Mouse (Mus musculus) fibroblast of lung, adult 2 months (primary cell): ENCODE results near the gene Tmem189.

Experiments used
- DNase-seq: peaks from one replicate; pipeline ENCODE4 v3.0.0-alpha.2; 2011; ENCODE audit warnings: low read depth

The Tmem189 gene

GRCm38 (mm10) chr2:167701472-167701871 is 11.8 kb upstream of the Tmem189 start:
- no peak for DNase-seq

GRCm38 (mm10) chr2:167700018-167700417 is 10.4 kb upstream of the Tmem189 start:
- no peak for DNase-seq

DNA sequence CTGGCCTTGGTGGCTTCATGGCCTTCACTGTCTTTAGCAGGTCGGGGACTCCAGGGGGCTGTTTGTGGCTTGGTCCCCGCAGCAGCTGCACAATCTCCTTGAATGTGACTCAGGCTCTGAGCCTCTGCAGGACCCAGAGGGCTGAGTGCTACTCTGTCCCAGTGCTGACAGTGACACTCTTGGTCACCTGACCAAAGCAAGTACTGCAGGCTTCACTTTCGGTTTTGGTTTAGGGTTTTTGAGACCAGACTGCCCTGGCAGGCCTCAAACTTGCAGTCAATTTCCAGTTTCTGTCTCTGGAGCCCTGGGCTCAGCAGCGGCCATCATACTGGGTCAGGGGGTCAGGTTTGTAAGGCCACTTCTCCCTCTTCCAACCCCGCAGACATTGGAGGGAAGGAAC is 8.3 kb upstream of the Tmem189 start:
- DNase-seq = no peak

GRCm38 (mm10) chr2:167696143-167696542 is 6.5 kb upstream of the Tmem189 start:
- DNase-seq = no peak

DNA sequence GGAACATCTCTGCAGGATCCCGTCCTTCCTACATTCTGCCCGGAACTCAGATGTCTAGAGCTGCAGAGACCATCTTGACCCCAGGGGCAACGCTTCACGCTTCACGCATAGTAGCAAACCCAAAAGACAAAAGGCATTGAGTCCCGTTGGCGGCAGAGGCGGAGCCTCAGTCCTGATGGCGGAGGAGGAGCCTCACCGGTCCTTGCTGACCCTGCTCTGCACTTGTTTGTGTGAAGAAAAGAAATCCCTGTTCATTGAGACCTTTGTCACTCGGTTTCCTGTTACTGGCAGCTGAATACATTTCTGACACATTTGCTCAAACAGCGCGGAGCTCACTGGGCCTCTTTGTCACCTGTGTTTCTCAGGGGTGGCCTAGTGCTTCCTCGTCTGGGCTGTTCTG is 5.9 kb upstream of the Tmem189 start:
- DNase-seq = no peak

GRCm38 (mm10) chr2:167694963-167695362 is 5.3 kb upstream of the Tmem189 start:
- no peak for DNase-seq

DNA sequence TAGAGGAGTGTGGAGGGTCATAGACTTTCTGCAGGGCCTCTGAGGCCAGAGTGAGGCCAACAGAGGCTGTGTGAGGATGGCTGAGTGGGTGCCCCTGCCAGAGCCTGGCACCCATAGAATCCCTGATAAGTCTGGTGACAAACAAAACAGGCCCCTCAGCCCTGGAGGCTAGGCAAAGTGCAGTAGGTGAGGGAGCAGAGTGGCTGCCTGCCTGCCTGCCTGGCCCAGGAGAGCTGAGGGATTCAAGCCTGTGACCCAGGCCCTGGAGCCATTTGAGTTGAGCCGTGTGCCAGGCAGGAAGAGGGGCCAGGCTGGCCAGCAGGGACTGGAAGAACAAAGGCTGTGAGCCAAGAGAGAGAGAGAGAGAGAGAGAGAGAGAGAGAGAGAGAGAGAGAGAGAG is 4.6 kb upstream of the Tmem189 start:
- no peak for DNase-seq

GRCm38 (mm10) chr2:167693540-167693939 is 3.9 kb upstream of the Tmem189 start:
- no peak for DNase-seq

DNA sequence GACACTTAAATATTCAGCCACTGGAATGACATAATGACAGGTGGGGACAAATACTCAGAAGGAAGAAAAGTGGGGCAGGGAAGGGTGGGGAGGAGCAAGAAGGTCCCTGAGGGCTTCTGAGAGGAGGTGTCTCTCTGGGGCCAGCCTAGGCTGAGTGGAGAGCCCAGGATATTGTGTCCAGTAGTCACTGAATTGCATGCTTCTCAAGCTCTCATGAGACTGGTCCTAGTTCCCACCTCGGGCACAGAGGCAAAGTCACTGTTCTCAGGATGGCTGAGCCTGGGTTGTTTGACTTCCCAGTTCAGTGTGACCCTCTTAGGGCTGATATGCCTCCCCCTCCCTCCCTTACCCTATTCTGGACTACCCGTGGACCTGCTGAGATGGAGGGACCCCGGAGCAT is 3.2 kb upstream of the Tmem189 start:
- no peak for DNase-seq

- no peak for DNase-seq
Observed at GRCm38 (mm10) chr2:167691871-167692661, 2.4 kb upstream of the Tmem189 start.

DNA sequence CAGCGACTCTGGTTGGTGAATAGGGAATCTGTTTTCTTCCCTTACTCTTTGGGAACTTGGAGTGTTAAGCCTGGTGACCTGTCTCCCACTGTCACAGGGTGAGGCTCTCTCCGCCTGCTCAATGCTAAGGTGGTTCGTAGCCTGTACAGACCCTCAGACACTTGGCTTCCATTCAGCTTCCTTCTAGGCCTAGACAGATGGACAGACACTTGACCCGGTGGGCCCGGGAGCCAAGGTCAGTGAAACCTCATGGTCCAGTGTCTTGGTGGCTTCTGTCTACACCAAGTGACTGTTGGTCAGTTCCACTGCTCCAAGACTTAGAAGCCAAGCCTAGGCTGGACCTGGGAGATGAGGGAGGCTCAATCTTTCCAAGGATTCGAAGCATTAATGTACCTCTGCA is 1.8 kb upstream of the Tmem189 start:
- DNase-seq = no peak

GRCm38 (mm10) chr2:167690962-167691311 is 1.3 kb upstream of the Tmem189 start:
- no peak for DNase-seq

- DNase-seq = no peak
Observed at GRCm38 (mm10) chr2:167690219-167690961, 768 bp upstream of the Tmem189 start.

DNA sequence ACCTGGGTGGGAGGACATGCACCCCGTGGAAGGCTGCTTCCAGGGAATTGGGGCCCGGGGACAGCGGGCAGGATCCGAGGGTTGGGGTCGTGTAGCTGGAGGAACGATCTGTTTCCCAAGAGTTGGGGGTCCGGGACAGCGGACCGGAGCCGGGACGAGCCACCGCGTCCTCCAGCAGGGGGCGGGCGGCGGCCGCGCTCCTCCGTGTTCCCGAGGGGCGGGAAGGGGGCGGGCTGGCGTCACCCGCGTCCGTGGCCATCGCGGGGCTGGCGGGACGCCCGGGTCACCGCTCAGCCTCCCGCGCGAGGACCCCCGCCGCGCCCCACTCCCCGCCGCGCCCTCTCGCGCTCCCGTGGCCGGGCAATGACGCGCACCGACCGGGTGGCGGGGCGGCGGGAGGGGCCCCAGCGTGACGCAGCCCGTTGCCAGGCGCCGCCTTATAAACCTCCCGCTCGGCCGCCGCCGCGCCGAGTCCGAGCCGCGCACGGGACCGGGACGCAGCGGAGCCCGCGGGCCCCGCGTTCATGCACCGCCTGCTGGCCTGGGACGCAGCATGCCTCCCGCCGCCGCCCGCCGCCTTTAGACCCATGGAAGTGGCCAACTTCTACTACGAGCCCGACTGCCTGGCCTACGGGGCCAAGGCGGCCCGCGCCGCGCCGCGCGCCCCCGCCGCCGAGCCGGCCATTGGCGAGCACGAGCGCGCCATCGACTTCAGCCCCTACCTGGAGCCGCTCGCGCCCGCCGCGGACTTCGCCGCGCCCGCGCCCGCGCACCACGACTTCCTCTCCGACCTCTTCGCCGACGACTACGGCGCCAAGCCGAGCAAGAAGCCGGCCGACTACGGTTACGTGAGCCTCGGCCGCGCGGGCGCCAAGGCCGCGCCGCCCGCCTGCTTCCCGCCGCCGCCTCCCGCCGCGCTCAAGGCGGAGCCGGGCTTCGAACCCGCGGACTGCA is 847 bp downstream of the Tmem189 start, which contains the start of gene Cebpb:
Gene Cebpb, plus strand, starts transcription at position 418 of the 954 bp plus-strand sequence.
- peak; percentile 62 for DNase-seq

- DNase-seq = no peak
Observed at GRCm38 (mm10) chr2:167688126-167688497, 1.5 kb downstream of the Tmem189 start.

DNA sequence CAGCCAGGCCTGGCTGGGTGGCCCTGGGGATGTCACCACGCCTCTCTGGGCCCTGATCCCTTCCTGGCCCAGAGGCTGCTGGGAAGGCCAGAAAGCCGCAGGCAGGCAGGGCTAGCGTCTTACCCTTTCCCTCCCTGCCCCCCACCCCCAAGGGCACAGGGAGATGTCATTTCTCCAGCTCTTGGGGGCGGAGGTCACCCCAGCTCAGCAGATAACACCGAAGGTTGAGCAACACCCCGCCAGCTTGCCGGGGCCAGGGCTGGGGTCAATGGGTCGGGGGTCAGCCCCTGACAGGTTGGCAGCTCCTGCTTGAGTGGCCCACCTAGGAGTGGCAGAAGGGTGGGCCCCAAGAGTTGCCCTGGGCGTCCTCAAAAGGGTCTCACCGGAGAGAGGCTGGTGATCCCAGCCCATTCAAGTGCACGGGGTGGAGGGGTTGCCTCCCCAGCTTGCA is 1.9 kb downstream of the Tmem189 start:
- DNase-seq = no peak

DNA sequence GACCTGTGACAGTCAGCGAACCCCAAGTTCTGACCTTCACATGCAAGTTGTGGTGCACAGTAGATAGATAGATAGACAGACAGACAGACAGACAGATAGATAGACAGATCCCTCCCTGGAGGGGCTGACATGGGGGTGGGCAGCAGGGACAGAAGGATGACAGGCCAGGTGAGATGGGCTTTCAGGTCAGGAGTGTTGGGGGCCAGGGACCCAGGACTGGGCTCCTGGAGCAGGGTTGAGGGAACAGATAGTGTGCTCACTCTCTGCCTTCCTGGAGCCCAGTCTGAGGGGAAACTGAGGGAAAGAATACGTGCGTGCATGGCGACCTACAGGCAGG is 2.4 kb downstream of the Tmem189 start:
- DNase-seq = no peak

GRCm38 (mm10) chr2:167686382-167687249 is 3.0 kb downstream of the Tmem189 start:
- no peak for DNase-seq

- DNase-seq = no peak
Observed at GRCm38 (mm10) chr2:167685865-167686264, 3.8 kb downstream of the Tmem189 start.

DNA sequence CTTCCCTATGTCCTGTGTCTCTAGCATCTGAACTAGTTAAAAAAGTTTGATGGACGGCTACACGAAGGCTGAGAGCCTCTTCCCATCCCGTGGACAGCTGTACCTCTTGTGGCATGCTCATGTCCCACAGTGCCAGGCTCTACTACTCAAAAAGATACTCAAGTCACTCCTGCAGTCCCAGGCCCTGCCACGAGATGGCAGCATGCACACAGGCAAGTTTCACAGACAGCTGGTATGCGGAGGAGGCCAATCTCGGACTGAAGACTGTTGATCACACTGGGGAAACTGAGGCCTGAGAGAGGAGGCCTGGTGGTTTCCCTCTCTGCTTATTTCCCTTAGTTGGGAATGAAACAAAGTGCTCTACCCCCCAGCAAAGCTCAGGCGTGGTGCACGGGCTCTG is 4.5 kb downstream of the Tmem189 start:
- DNase-seq = no peak

- DNase-seq = no peak
Observed at GRCm38 (mm10) chr2:167683721-167684120, 5.9 kb downstream of the Tmem189 start.
